Mouse (Mus musculus) stomach, adult 2 months (tissue): Measurements from ENCODE around the gene Armc8. TPM values are rescaled to one million over a fixed set of nuclear protein-coding genes. Genes with fewer than 3 reads are reported as not detected.

Experiments used
- polyA plus RNA-seq: library from polyadenylated mRNA; depleted of rRNA; stranded (reverse); fragments of >200 nt; gene quantifications from 2 replicates; pipeline ENCODE4 v1.2.3, GENCODE M21; 2012; rRNA removed

Armc8 gene
- 2.3 and 3.4 TPM in 2 replicates for polyA plus RNA-seq

DNA sequence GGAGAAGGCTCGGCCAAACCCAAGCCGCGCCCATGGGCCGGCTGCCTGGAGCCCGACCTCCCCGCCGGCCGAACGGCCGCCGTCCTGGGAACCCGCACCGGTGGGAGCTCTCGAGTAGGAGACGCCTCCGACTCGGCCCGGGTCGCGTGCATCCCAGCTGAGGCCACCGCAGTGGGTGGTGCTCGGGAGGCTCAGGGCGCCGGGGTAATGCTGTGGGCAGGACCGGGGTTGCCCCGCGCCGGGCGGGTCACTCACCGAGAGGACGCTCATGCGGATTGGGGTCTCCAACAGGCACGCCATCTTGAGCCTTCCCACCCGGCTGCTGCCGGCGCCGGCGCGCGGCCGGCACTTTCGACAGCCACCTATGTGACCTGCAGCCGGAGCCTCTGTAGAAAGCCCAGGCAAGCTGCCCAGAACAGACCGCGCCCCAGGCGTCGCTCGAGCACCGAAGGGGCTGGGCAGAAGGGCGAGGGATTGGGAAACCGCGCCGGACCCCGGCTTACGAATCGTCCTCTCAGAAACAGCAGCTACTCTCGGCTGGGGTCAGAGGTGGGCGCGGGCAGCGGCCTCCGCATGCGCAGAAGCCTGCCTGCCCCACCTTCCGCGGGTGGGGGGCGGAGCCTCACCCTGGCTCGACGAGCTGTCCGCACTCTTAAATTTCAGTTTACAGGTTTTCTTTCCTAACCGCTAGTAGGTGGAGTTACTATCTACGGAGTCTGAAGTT is at the start of gene Armc8:
TSS of gene Armc8 (minus strand) at position 553 of the 724 bp plus-strand sequence.

GRCm38 (mm10) chr9:99612202-99612601 is 43.5 kb upstream of the Armc8 start, which contains the start of gene A4gnt:
A4gnt (plus strand) TSS chr9:99612502.

DNA sequence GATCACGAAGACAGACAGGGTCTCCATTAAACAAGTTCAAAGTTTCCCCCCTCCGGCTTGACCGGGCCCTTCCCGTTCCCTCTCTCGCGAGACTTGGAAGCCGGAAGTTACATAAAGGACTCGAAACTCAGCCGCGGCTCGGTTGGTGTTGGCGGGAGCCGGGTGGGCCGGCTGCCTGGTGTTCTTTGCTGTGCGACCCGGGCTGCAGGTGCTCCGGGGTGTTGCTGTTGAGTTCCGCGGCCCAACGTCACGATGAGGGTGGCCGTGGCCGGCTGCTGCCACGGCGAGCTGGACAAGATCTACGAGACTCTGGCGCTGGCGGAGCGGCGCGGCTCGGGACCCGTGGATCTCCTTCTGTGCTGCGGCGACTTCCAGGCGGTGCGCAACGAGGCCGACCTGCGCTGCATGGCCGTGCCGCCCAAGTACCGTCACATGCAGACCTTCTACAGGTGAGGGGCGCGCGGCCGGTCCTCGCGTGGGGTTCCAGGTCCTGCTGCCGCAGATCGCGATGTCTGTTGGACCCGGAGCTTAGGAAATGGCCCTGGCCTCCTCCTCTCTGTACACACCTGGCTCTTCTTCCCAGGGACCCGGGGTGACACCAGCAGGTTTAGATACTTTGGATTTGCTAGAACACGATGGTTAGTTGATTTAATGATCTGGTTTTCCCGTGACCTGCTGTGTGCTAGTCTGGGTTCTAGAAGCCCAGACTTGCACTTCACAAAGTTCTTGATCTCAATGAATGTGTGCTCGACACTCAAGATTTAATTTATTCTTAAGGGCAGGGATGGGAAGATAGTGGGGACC is 7.2 kb upstream of the Armc8 start, which contains the start of gene Dbr1:
TSS of gene Dbr1 (plus strand) at position 123 of the 804 bp plus-strand sequence.

DNA sequence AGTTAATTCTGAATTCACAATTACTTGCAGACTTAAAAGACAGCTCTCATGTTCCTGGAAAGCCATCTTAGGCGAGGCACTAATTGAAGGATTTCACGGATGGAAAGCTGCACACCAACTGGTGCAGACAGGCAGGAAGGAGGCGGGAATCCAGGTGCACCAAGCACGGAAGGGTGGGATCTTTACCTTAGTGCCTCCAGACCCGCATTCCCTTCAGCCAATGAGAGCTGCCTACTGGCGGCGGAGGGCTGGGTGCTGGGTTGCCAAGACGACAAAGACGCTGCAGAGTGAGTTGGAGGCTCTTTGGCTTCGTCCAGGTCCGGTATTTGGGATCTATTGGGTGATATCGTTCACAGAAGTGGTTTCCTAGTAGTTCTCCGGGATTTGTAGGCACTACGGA is 117.5 kb downstream of the Armc8 start, which contains the start of gene Nme9:
TSS of gene Nme9 (plus strand) at position 315 of the 400 bp plus-strand sequence.

DNA sequence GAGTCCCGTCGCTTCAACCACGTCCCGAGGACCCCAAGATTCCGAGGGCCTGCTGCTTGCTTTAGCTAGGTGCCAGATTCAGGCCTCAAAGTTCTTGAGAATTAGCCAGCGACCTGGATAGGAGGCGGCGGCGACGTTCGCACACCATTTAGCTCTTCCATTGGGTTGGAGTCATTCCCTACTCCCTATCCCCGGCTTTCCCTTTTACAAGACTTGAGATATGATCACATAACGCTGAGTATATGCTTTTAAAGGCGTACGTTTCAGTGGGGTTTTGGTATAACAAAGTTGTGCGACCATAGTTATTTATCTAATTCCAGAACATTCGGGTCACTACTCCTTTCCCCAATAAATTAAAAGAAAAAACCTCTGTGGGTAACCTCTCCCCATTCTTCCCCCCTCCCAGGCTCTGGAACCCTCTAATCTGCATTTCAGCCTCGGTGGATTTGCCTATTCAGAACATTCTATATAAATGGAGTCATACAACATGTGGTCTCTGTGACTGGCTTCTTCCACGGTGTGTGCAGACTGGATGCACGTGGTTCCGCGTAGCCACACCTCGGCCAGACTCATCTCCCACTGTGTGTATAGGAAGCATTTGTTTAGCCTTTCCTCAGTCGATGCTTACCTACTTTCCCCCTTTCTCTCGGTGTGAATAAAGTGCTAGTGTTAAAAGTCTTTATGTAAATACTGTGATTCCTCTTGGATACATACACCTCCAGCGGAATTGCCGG is 131.5 kb downstream of the Armc8 start, which contains the start of gene Mras:
TSS of gene Mras (minus strand) at position 351 of the 734 bp plus-strand sequence.

Other genes starting within 250 kb of the Armc8 start
- 2.0 and 3.2 TPM in 2 replicates for gene Esyt3, start 210.3 kb downstream of the Armc8 start, polyA plus RNA-seq
- 2.7 and 3.8 TPM in 2 replicates for gene Mras, start 131.5 kb downstream of the Armc8 start, polyA plus RNA-seq
- gene Nme9, start 117.4 kb downstream of the Armc8 start, polyA plus RNA-seq = not detected in 2 replicates
- 2.8 and 3.5 TPM in 2 replicates for gene Dbr1, start 6.9 kb upstream of the Armc8 start, polyA plus RNA-seq
- gene A4gnt, start 43.6 kb upstream of the Armc8 start, polyA plus RNA-seq = 21.5 and 23.3 TPM in 2 replicates
- gene Dzip1l, start 60.6 kb upstream of the Armc8 start, polyA plus RNA-seq = 4.0 and 4.1 TPM in 2 replicates
- gene Cldn18, start 148.4 kb upstream of the Armc8 start, polyA plus RNA-seq = 602 and 610 TPM in 2 replicates